Mouse (Mus musculus) megakaryocyte, embryonic 14.5 days (primary cell): ENCODE data around the gene Pknox2.

ENCODE experiments used
- FLI1 ChIP-seq: IDR thresholded peaks from 2 replicates; pipeline ENCODE4 v1.6.1; 2012; ENCODE audit warnings: low read length, inconsistent platforms, mixed read lengths
- GATA1 ChIP-seq: IDR thresholded peaks from 3 replicates; pipeline ENCODE4 v1.6.1; 2012; ENCODE audit warnings: mixed read lengths, low read length, inconsistent platforms, borderline replicate concordance

GRCm38 (mm10) chr9:37080309-37080708 is 66.9 kb downstream of the Pknox2 start:
- TF ChIP-seq GATA1: no peak
- TF ChIP-seq FLI1: no peak
